Mouse (Mus musculus): ENCODE measurements around the gene BC048679. TPM values are rescaled to one million over a fixed set of nuclear protein-coding genes. Genes with fewer than 3 reads are reported as not detected.

BC048679 gene
- polyA plus RNA-seq, 1 experiment from 2014 or later = not detected

- Histone ChIP-seq H3K27me3 (replicated peaks) (peaks cover 65% of the 10 kb centered on the region), H3K4me2 (no peak overlapping the region), H3K4me3 (no peak overlapping the region), H3K9me3 (no peaks in the 10 kb centered on the region), H3K4me1 (peaks cover 4% of the 10 kb centered on the region; the same call in 1 of the 2 replicates), H3K27ac (replicated peaks) (no peak overlapping the region), H3K9ac (no peak overlapping the region), H3K36me3 (no peaks in the 10 kb centered on the region)
- WGBS = 59% methylated on average over 3 of the region's 3 CpGs
- ATAC-seq (ENCODE audit: extremely low read depth, insufficient number of reproducible peaks, low FRiP score, low TSS enrichment) = no peak
Measured at GRCm38 (mm10) chr7:81475221-81475620, 22.9 kb downstream of the BC048679 start.

GRCm38 (mm10) chr7:81464906-81465450, 33.1 kb downstream of the BC048679 start:
- no peaks in the 10 kb centered on the region for H3K36me3 ChIP-seq
- WGBS = 55% methylated on average over 9 of the region's 9 CpGs
- no peak overlapping the region for H3K4me2 ChIP-seq
- H3K27ac ChIP-seq (replicated peaks) = no peak overlapping the region
- H3K4me1 ChIP-seq = no peaks in the 10 kb centered on the region
- no peak overlapping the region for H3K9ac ChIP-seq
- H3K27me3 ChIP-seq (replicated peaks) = peaks cover 46% of the 10 kb centered on the region
- H3K9me3 ChIP-seq = no peaks in the 10 kb centered on the region
- H3K4me3 ChIP-seq = no peak overlapping the region
- no peak for ATAC-seq (ENCODE audit: extremely low read depth, insufficient number of reproducible peaks, low FRiP score, low TSS enrichment)

GRCm38 (mm10) chr7:81464116-81464515, 34.0 kb downstream of the BC048679 start:
- no peak for ATAC-seq (ENCODE audit: extremely low read depth, insufficient number of reproducible peaks, low FRiP score, low TSS enrichment)
- Histone ChIP-seq H3K4me1 (no peaks in the 10 kb centered on the region), H3K27ac (replicated peaks) (no peak overlapping the region), H3K4me2 (no peak overlapping the region), H3K9me3 (no peaks in the 10 kb centered on the region), H3K4me3 (no peak overlapping the region), H3K9ac (no peak overlapping the region), H3K27me3 (replicated peaks) (peaks cover 52% of the 10 kb centered on the region), H3K36me3 (no peaks in the 10 kb centered on the region)
- 7% methylated on average over 4 of the region's 4 CpGs for WGBS

- H3K9me3 ChIP-seq = no peaks in the 10 kb centered on the region
- 59% methylated on average over 3 of the region's 3 CpGs for WGBS
- H3K4me1 ChIP-seq = no peaks in the 10 kb centered on the region
- peaks cover 62% of the 10 kb centered on the region for H3K27me3 ChIP-seq (replicated peaks)
- H3K27ac ChIP-seq (replicated peaks) = no peak overlapping the region
- no peak overlapping the region for H3K4me2 ChIP-seq
- H3K4me3 ChIP-seq = no peak overlapping the region
- H3K9ac ChIP-seq = no peak overlapping the region
- ATAC-seq (ENCODE audit: extremely low read depth, insufficient number of reproducible peaks, low FRiP score, low TSS enrichment) = no peak
- no peaks in the 10 kb centered on the region for H3K36me3 ChIP-seq
Measured at GRCm38 (mm10) chr7:81462815-81463214, 35.3 kb downstream of the BC048679 start.

- no peaks in the 10 kb centered on the region for H3K9me3 ChIP-seq
- H3K4me3 ChIP-seq = peak within 1 kb of the TSS; percentile 62
- no peak within 1 kb of the TSS for H3K27ac ChIP-seq (replicated peaks)
- peaks cover 29% of the 10 kb centered on the region for H3K4me1 ChIP-seq
- no peaks in the 10 kb centered on the region for H3K36me3 ChIP-seq
- H3K27me3 ChIP-seq (replicated peaks) = peaks cover 93% of the 10 kb centered on the region
- ATAC-seq (ENCODE audit: extremely low read depth, insufficient number of reproducible peaks, low FRiP score, low TSS enrichment) = no peak
- H3K9ac ChIP-seq = peak within 1 kb of the TSS; percentile 66
- peak within 1 kb of the TSS; percentile 95 for H3K4me2 ChIP-seq
- 1% methylated on average over 28 of the region's 28 CpGs for WGBS
Measured at GRCm38 (mm10) chr7:81455155-81455651, 42.9 kb downstream of the BC048679 start, which contains the start of gene Cpeb1. TSS of gene Cpeb1 (minus strand) at chr7:81455465.

GRCm38 (mm10) chr7:81454331-81455039, 43.6 kb downstream of the BC048679 start:
- ATAC-seq (ENCODE audit: extremely low read depth, insufficient number of reproducible peaks, low FRiP score, low TSS enrichment) = no peak
- 2% methylated on average over 62 of the region's 87 CpGs for WGBS
- Histone ChIP-seq H3K4me3 (peak overlapping the region; percentile 62), H3K4me1 (peaks cover 29% of the 10 kb centered on the region), H3K27me3 (replicated peaks) (peaks cover 95% of the 10 kb centered on the region), H3K9ac (peak overlapping the region; percentile 66), H3K9me3 (no peaks in the 10 kb centered on the region), H3K27ac (replicated peaks) (no peak overlapping the region), H3K4me2 (peak overlapping the region; percentile 95), H3K36me3 (no peaks in the 10 kb centered on the region)

GRCm38 (mm10) chr7:81453443-81454274, 44.4 kb downstream of the BC048679 start:
- Histone ChIP-seq H3K4me2 (peak overlapping the region; percentile 95), H3K4me3 (peak overlapping the region; percentile 62), H3K4me1 (peaks cover 29% of the 10 kb centered on the region), H3K27me3 (replicated peaks) (peaks cover 94% of the 10 kb centered on the region), H3K27ac (replicated peaks) (no peak overlapping the region), H3K36me3 (no peaks in the 10 kb centered on the region), H3K9me3 (no peaks in the 10 kb centered on the region), H3K9ac (peak overlapping the region; percentile 66)
- no peak for ATAC-seq (ENCODE audit: extremely low read depth, insufficient number of reproducible peaks, low FRiP score, low TSS enrichment)
- WGBS = 5% methylated on average over 76 of the region's 84 CpGs

GRCm38 (mm10) chr7:81452971-81453441, 45.1 kb downstream of the BC048679 start:
- Histone ChIP-seq H3K9ac (0 out of 2 replicates have a peak overlapping the region, but pooled peaks have one; percentile 37), H3K9me3 (no peaks in the 10 kb centered on the region), H3K36me3 (no peaks in the 10 kb centered on the region), H3K4me3 (peak overlapping the region; percentile 62), H3K4me2 (peak overlapping the region; percentile 95), H3K4me1 (peaks cover 29% of the 10 kb centered on the region), H3K27me3 (replicated peaks) (peaks cover 90% of the 10 kb centered on the region), H3K27ac (replicated peaks) (no peak overlapping the region)
- 5% methylated on average over 21 of the region's 21 CpGs for WGBS
- ATAC-seq (ENCODE audit: extremely low read depth, insufficient number of reproducible peaks, low FRiP score, low TSS enrichment) = no peak

MicroRNAs encoded within 50 kb of the gene (microRNA counts, 519-probe panel; counts per million panel counts)
- microRNA mmu-miR-1839-3p (209 counts per million, percentile 61 among the panel's probes with 10 or more counts), microRNA mmu-miR-1839-5p (4,270 counts per million, percentile 78 among the panel's probes with 10 or more counts)

Other genes starting within 250 kb of the BC048679 start
- gene Rps17, start 153.0 kb downstream of the BC048679 start, polyA plus RNA-seq (2015; fragmentation: Nextera tagmentation; extraction: Ambion mirVana) = 944 and 1,024 TPM in 2 replicates
- gene Cpeb1, start 42.8 kb downstream of the BC048679 start, polyA plus RNA-seq (2015; fragmentation: Nextera tagmentation; extraction: Ambion mirVana) = 2.4 and 4.1 TPM in 2 replicates
- 3.7 and 4.1 TPM in 2 replicates for gene Ap3b2, start 4.4 kb downstream of the BC048679 start, polyA plus RNA-seq (2015; fragmentation: Nextera tagmentation; extraction: Ambion mirVana)
- gene Fsd2, start 68.7 kb upstream of the BC048679 start, polyA plus RNA-seq (2015; fragmentation: Nextera tagmentation; extraction: Ambion mirVana) = 52.6 and 58.0 TPM in 2 replicates
- 4.3 and 4.5 TPM in 2 replicates for gene Whamm, start 73.0 kb upstream of the BC048679 start, polyA plus RNA-seq (2015; fragmentation: Nextera tagmentation; extraction: Ambion mirVana)
- 73.4 and 82.1 TPM in 2 replicates for gene Homer2, start 209.2 kb upstream of the BC048679 start, polyA plus RNA-seq (2015; fragmentation: Nextera tagmentation; extraction: Ambion mirVana)